Mouse (Mus musculus): ENCODE data around the gene Atp1b2.

Gene Atp1b2

GRCm38 (mm10) chr11:69580091-69580514 is 25.6 kb downstream of the Atp1b2 start, which contains the start of the genes Wrap53 and Trp53:
Wrap53 (minus strand) TSS chr11:69580255.
Trp53 (plus strand) TSS chr11:69580359.
- peak; percentile 90 for DNase-seq (ENCODE audit: low spot score)

DNA sequence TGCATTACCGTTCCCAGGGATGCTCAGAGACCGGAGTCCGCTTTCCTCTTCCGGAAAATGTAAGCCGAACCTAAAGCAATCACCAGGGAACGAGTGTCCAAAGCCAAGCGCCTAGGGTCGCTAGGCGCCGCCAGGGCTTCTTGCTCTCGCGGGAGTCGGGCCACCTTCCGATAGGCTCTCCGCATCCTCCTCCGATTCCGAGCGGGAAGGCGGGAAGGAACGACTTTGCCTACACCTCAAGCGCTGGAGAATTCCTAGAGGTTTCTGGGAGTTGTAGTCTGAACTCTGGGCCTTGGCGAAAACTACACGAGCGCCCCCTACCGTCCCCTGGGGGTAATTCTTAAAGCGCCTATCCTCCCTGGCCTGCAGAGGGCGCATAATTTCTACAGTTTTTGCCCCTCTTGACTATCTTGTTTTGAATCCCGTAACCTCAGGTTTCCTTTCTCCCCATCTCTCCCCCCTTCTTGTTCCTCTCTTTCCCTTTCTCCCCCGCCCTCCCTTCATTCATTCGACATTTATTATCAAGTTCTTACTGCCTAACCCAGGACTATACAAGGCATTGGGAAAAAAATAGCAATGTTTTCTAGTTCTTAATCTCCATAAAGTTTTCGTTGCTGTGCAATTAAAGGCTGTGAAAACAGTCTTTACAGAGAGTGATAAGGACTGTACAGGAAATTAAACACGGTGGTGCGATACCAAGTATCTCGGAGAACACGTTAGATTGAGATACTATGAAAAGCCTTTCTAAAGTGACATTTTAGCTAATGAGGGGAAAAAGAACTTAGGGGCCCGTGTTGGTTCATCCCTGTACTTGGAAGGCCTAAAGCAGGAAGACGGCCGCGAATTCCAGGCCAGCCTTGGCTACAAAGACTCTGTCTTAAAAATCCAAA is 26.4 kb downstream of the Atp1b2 start:
- peak; percentile 96 for DNase-seq (ENCODE audit: low spot score)

- DNase-seq (ENCODE audit: low spot score) = no peak
Measured at GRCm38 (mm10) chr11:69578301-69578700, 27.4 kb downstream of the Atp1b2 start.

DNA sequence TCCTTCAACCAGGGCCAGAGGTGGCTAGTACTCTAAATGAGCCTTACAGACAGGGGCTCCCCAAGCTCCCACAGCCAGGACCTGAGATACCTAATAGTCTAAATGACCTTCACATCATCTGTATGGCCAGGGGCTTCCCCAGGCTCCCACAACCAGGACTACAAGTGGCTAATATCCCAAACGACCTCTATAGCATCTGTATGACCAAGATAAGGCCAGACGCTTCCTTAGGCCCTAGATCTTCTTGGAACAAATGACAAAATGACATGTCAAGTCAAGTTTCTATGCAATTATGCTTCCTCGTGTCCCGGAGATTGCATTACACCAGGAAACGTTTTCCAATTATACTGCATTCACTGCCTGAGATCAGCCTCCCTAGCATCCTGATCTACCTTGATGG is 29.4 kb downstream of the Atp1b2 start:
- DNase-seq (ENCODE audit: low spot score) = no peak

- no peak for DNase-seq (ENCODE audit: low spot score)
Measured at GRCm38 (mm10) chr11:69575220-69575619, 30.5 kb downstream of the Atp1b2 start.

- DNase-seq (ENCODE audit: low spot score) = no peak
Measured at GRCm38 (mm10) chr11:69565131-69565530, 40.6 kb downstream of the Atp1b2 start.

DNA sequence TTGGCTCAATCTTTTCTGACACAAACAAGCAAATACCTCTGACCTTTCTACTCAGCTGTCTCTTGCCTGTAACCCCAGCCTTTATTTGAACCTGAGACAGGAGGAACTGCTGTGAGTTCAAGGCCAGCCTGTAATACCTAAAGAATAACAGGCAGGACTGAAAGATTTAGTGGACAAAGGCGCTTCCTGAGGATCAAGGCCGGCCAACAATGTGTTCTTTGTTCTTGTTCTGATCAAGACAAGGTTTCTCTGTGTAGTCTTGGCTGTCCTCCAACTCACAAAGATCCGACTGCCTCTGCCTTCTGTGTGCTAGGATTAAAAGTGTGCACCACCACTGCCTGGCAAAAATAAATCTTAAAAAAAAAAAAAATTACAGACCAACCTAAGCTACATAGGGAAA is 41.4 kb downstream of the Atp1b2 start:
- DNase-seq (ENCODE audit: low spot score) = no peak

GRCm38 (mm10) chr11:69563373-69563772 is 42.4 kb downstream of the Atp1b2 start:
- DNase-seq (ENCODE audit: low spot score) = no peak

- no peak for DNase-seq (ENCODE audit: low spot score)
Measured at GRCm38 (mm10) chr11:69560896-69561854, 44.6 kb downstream of the Atp1b2 start.

DNA sequence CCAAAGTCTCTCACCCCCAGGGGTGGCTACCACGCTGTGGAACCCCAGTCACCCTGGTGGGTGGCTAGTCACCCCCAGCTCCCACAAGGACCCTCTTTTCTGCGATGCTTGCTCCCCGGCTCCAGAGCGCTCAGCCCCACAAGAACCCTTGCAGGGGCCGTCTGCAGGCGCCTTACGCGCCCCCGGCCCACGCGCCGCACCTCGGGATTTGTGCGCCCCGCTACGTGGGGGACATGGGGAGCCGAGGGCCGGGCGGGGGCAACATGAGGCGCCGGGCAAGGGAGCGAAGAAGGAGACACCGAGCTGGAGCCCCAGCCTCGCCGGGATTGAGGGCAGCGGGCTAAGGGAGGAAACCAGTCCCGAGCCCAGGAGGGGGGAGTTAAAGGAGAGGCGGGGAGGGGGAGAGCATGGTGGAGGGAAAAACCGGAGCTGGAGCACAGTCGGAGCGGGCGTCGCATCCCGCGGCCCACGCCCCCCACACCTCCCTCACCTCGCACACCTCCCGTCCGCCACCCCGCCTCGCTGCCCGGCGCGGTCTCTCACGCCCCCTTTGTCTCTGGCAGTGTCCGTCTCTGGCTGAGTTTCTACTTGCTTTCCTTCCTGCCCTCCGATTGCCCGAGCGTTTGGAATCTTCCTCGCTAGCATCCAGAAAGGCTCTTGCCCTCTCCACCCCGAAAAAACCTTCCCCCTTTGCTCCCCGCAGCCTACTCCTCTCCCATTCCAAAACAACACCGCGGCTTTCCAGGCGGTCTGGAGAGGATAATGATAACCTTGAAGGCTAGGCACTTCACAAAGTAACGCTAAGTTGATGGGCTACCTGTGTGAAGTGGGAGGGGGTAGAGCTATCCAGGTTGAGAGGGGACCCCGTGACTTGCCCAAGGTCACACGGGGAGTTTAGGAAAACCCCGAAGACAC is 45.6 kb downstream of the Atp1b2 start, which contains the start of gene Efnb3:
Gene Efnb3 (minus strand): TSS at position 355 of the 915 bp plus-strand sequence.
- DNase-seq (ENCODE audit: low spot score) = no peak

DNA sequence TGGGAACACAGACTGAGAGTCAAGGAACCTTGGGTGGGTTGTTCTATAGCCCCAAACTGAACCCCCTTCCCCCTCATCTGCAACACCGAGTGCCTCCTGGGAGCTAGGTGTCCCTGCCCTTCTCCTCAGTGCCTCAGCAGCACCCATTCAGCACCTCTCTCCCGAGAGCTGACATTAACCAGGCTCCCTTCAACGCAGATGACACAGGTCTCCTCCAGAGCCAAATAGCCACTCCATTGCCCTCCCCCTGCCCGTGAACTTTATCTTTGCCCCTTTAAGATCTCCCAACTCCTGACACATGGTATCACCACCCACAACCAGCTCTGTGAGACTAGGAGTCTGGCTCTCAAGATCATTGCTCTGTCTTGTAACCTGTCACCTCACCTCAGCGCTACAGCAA is 46.6 kb downstream of the Atp1b2 start:
- DNase-seq (ENCODE audit: low spot score) = no peak

GRCm38 (mm10) chr11:69558756-69559155 is 47.0 kb downstream of the Atp1b2 start:
- no peak for DNase-seq (ENCODE audit: low spot score)

- no peak for DNase-seq (ENCODE audit: low spot score)
Measured at GRCm38 (mm10) chr11:69557381-69557958, 48.3 kb downstream of the Atp1b2 start.

GRCm38 (mm10) chr11:69554539-69555140 is 51.1 kb downstream of the Atp1b2 start:
- no peak for DNase-seq (ENCODE audit: low spot score)

DNA sequence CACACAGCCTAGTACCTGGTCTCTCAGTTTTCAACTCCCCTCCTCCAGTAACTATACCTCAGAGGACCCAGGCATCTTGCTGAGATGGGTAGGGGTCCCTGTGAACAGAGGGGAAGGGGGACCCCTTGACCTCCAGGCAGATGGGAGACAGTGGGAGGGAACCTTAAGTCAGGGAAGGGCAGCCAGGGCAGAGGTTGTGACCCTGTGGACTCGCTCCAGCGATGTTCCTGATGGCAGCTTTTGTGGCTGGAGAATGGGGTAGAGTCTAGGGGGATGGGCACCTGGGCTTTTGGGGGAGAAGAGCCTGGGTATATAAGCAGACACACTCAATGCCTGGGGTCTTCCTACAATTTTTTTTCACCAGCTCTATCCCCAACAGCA is 52.4 kb downstream of the Atp1b2 start:
- no peak for DNase-seq (ENCODE audit: low spot score)

- no peak for DNase-seq (ENCODE audit: low spot score)
Measured at GRCm38 (mm10) chr11:69552622-69553340, 53.0 kb downstream of the Atp1b2 start.

- no peak for DNase-seq (ENCODE audit: low spot score)
Measured at GRCm38 (mm10) chr11:69551310-69551709, 54.4 kb downstream of the Atp1b2 start.
